ENCODE assay signal across 8 mouse cellular contexts in the genomic region with DNA sequence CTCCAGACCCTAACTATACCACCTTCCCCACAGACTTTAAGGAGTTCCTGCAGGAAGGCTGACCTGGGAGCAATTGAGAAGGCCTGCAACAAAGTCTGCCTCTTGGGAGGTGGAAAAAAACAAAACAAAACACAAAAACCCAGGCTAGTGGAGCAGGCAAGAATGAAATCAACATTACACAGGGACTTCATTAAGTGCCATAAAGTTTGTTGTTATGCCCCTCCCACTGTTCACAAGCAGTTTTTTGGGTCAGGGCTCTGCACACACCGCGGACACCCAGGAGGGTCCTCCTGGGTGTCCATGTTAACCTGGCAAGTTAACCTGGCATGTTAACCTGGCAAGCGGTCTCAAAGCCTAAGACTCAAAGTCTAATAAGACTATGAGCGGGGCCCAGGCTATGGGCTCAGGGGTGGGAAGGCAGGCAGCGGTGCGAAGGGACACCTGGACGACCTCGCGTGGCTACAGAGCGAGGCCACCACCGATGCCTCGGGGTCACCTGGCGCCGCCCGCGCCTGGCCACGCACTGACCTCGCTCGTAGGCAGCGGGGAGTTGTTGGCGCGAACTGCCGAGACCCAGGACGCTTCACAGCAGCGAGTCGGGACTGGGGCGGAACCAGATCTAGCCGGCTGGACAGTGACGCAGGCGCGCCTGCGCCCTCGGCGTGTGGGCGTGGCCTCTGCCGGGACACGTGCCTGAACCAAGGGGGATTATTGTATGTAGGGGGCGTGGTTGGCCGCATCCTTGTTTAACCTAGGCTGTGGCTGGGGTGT. TPM values are rescaled to one million over a fixed set of nuclear protein-coding genes. Genes with fewer than 3 reads are reported as not detected.
DNase-seq lines count a peak whose midpoint lies in the region; ATAC-seq and TF ChIP-seq lines count a peak whose summit lies in the region.

No protein-coding gene starts in this region.

- H3K9me3 ChIP-seq in embryonic facial prominence, embryonic 10.5 days = no peaks in the 10 kb centered on the region
- no peaks in the 10 kb centered on the region for H3K9me3 ChIP-seq in intestine, postnatal 0 days (ENCODE audit: control insufficient read depth)
- no peaks in the 10 kb centered on the region for H3K9me3 ChIP-seq in limb, embryonic 10.5 days (replicated peaks)
- H3K9me3 ChIP-seq in midbrain, embryonic 12.5 days = no peaks in the 10 kb centered on the region

- H3K4me1 ChIP-seq in embryonic facial prominence, embryonic 10.5 days = peaks cover 46% of the 10 kb centered on the region
- H3K4me1 ChIP-seq in intestine, postnatal 0 days (replicated peaks; ENCODE audit: control insufficient read depth, insufficient read depth, low read length) = 0 out of 2 replicates have a peak, but pooled peaks cover 5% of the 10 kb centered on the region
- peaks cover 34% of the 10 kb centered on the region for H3K4me1 ChIP-seq in limb, embryonic 10.5 days
- peaks cover 18% of the 10 kb centered on the region; the same call in 1 of the 2 replicates for H3K4me1 ChIP-seq in midbrain, embryonic 12.5 days

- TF ChIP-seq CTCF in intestine, postnatal 0 days (IDR thresholded peaks at IDR 0.05; ENCODE audit: low read depth) = peak; percentile 50

- peak; percentile 89 for ATAC-seq in granulocyte monocyte progenitor cell, adult 5-6 weeks (replicated peaks; ENCODE audit: poor library complexity, severe bottlenecking)
- peak; percentile 87 for ATAC-seq in intestine, postnatal 0 days
- peak; percentile 92 for ATAC-seq in midbrain, embryonic 12.5 days (ENCODE audit: low FRiP score, low read depth)

- no peaks in the 10 kb centered on the region for H3K27me3 ChIP-seq in embryonic facial prominence, embryonic 10.5 days (replicated peaks; ENCODE audit: low read depth, poor library complexity, severe bottlenecking)
- no peaks in the 10 kb centered on the region for H3K27me3 ChIP-seq in intestine, postnatal 0 days (replicated peaks; ENCODE audit: control insufficient read depth, insufficient read depth, low read length)
- H3K27me3 ChIP-seq in limb, embryonic 10.5 days (ENCODE audit: low read depth, poor library complexity, severe bottlenecking) = no peaks in the 10 kb centered on the region
- no peaks in the 10 kb centered on the region for H3K27me3 ChIP-seq in midbrain, embryonic 12.5 days

- H3K27ac ChIP-seq in embryonic facial prominence, embryonic 10.5 days (replicated peaks) = peak overlapping the region; percentile 95
- H3K27ac ChIP-seq in intestine, postnatal 0 days (ENCODE audit: low read depth, low read length) = peak overlapping the region; percentile 87
- H3K27ac ChIP-seq in limb, embryonic 10.5 days = peak overlapping the region; percentile 98
- peak overlapping the region; percentile 69; the same call in 1 of the 2 replicates for H3K27ac ChIP-seq in midbrain, embryonic 12.5 days (replicated peaks)

- DNase-seq in 3134 (ENCODE audit: extremely low read depth, insufficient read length, low spot score) = peak; percentile 97
- peak; percentile 95 for DNase-seq in adrenal gland, postnatal 14 days
- DNase-seq in embryonic facial prominence, embryonic 10.5 days (ENCODE audit: low spot score) = peak; percentile 96
- DNase-seq in limb, embryonic 10.5 days (ENCODE audit: low spot score) = peak; percentile 96
- DNase-seq in skeletal muscle tissue, adult 2 months (ENCODE audit: low read depth, low spot score) = peak; percentile 93

- peak overlapping the region; percentile 94 for H3K9ac ChIP-seq in intestine, postnatal 0 days (ENCODE audit: low read depth, low read length)
- H3K9ac ChIP-seq in midbrain, embryonic 12.5 days (replicated peaks) = peak overlapping the region; percentile 83

- peak overlapping the region; percentile 71 for H3K4me3 ChIP-seq in embryonic facial prominence, embryonic 10.5 days
- H3K4me3 ChIP-seq in intestine, postnatal 0 days (ENCODE audit: low read depth, low read length) = peak overlapping the region; percentile 66
- peak overlapping the region; percentile 77 for H3K4me3 ChIP-seq in limb, embryonic 10.5 days
- peak overlapping the region; percentile 66 for H3K4me3 ChIP-seq in midbrain, embryonic 12.5 days

- peak overlapping the region; percentile 83 for H3K4me2 ChIP-seq in intestine, postnatal 0 days (replicated peaks; ENCODE audit: low read depth)
- peak overlapping the region; percentile 87 for H3K4me2 ChIP-seq in midbrain, embryonic 12.5 days (replicated peaks)

- no peaks in the 10 kb centered on the region for H3K36me3 ChIP-seq in embryonic facial prominence, embryonic 10.5 days (replicated peaks)
- H3K36me3 ChIP-seq in intestine, postnatal 0 days (ENCODE audit: control insufficient read depth, insufficient read depth) = no peaks in the 10 kb centered on the region; the same call in 1 of the 2 replicates
- no peaks in the 10 kb centered on the region for H3K36me3 ChIP-seq in limb, embryonic 10.5 days
- no peaks in the 10 kb centered on the region for H3K36me3 ChIP-seq in midbrain, embryonic 12.5 days

- WGBS in embryonic facial prominence, embryonic 10.5 days = 2% methylated on average over 39 of the region's 39 CpGs
- under 1% methylated on average over 39 of the region's 39 CpGs for WGBS in intestine, postnatal 0 days
- 2% methylated on average over 39 of the region's 39 CpGs for WGBS in limb, embryonic 10.5 days
- WGBS in midbrain, embryonic 12.5 days = 2% methylated on average over 39 of the region's 39 CpGs

RNA-seq across cellular contexts. Expression of gene Gpr146, which starts 5.7 kb away (rescaled TPM):
- 12.1 and 14.8 TPM in 2 replicates for total RNA-seq in adrenal gland, postnatal 14 days (2021)
- polyA plus RNA-seq in embryonic facial prominence, embryonic 10.5 days (2016; fragmentation: Nextera tagmentation; extraction: Ambion mirVana) = 1.7 and 2.5 TPM in 2 replicates
- 5.0 and 7.3 TPM in 2 replicates for total RNA-seq in granulocyte monocyte progenitor cell, adult 5-6 weeks (2014; fragmentation: Nextera tagmentation)
- 4.0 and 5.4 TPM in 2 replicates for total RNA-seq in granulocyte monocyte progenitor cell, adult 5-6 weeks (2017)
- 2.5 and 2.6 TPM in 2 replicates for polyA plus RNA-seq in intestine, postnatal 0 days (2015; fragmentation: Nextera tagmentation; extraction: Ambion mirVana)
- 2.2 and 2.3 TPM in 2 replicates for polyA plus RNA-seq in limb, embryonic 10.5 days (2016; fragmentation: Nextera tagmentation; extraction: Ambion mirVana)
- 1.8 and 2.6 TPM in 2 replicates for polyA plus RNA-seq in midbrain, embryonic 12.5 days (2016; fragmentation: Nextera tagmentation; extraction: Ambion mirVana)

RNA-seq across cellular contexts. Expression of gene Cyp2w1, which starts 19.4 kb away (rescaled TPM):
- not detected in 2 replicates for total RNA-seq in adrenal gland, postnatal 14 days (2021)
- polyA plus RNA-seq in embryonic facial prominence, embryonic 10.5 days (2016; fragmentation: Nextera tagmentation; extraction: Ambion mirVana) = not detected in 2 replicates
- not detected in 2 replicates for total RNA-seq in granulocyte monocyte progenitor cell, adult 5-6 weeks (2014; fragmentation: Nextera tagmentation)
- total RNA-seq in granulocyte monocyte progenitor cell, adult 5-6 weeks (2017) = not detected in 2 replicates
- 15.8 and 18.1 TPM in 2 replicates for polyA plus RNA-seq in intestine, postnatal 0 days (2015; fragmentation: Nextera tagmentation; extraction: Ambion mirVana)
- not detected in 2 replicates for polyA plus RNA-seq in limb, embryonic 10.5 days (2016; fragmentation: Nextera tagmentation; extraction: Ambion mirVana)
- polyA plus RNA-seq in midbrain, embryonic 12.5 days (2016; fragmentation: Nextera tagmentation; extraction: Ambion mirVana) = 0.20 and 0.64 TPM in 2 replicates

RNA-seq across cellular contexts. Expression of gene Cox19, which starts 20.6 kb away (rescaled TPM):
- total RNA-seq in adrenal gland, postnatal 14 days (2021) = 68.3 and 74.0 TPM in 2 replicates
- polyA plus RNA-seq in embryonic facial prominence, embryonic 10.5 days (2016; fragmentation: Nextera tagmentation; extraction: Ambion mirVana) = 116 and 122 TPM in 2 replicates
- 29.2 and 60.1 TPM in 2 replicates for total RNA-seq in granulocyte monocyte progenitor cell, adult 5-6 weeks (2014; fragmentation: Nextera tagmentation)
- total RNA-seq in granulocyte monocyte progenitor cell, adult 5-6 weeks (2017) = 31.4 and 35.9 TPM in 2 replicates
- 181 and 184 TPM in 2 replicates for polyA plus RNA-seq in intestine, postnatal 0 days (2015; fragmentation: Nextera tagmentation; extraction: Ambion mirVana)
- 110 and 118 TPM in 2 replicates for polyA plus RNA-seq in limb, embryonic 10.5 days (2016; fragmentation: Nextera tagmentation; extraction: Ambion mirVana)
- 121 and 125 TPM in 2 replicates for polyA plus RNA-seq in midbrain, embryonic 12.5 days (2016; fragmentation: Nextera tagmentation; extraction: Ambion mirVana)

RNA-seq across cellular contexts. Expression of gene C130050O18Rik, which starts 33.3 kb away (rescaled TPM):
- 0.30 TPM in 2 replicates for total RNA-seq in adrenal gland, postnatal 14 days (2021)
- polyA plus RNA-seq in embryonic facial prominence, embryonic 10.5 days (2016; fragmentation: Nextera tagmentation; extraction: Ambion mirVana) = 0.16 and 0.26 TPM in 2 replicates
- total RNA-seq in granulocyte monocyte progenitor cell, adult 5-6 weeks (2014; fragmentation: Nextera tagmentation) = 0.53 and 5.8 TPM in 2 replicates
- total RNA-seq in granulocyte monocyte progenitor cell, adult 5-6 weeks (2017) = 1.4 and 3.6 TPM in 2 replicates
- polyA plus RNA-seq in intestine, postnatal 0 days (2015; fragmentation: Nextera tagmentation; extraction: Ambion mirVana) = 0.76 and 1.4 TPM in 2 replicates
- 0.16 and 0.56 TPM in 2 replicates for polyA plus RNA-seq in limb, embryonic 10.5 days (2016; fragmentation: Nextera tagmentation; extraction: Ambion mirVana)
- 0.22 and 0.36 TPM in 2 replicates for polyA plus RNA-seq in midbrain, embryonic 12.5 days (2016; fragmentation: Nextera tagmentation; extraction: Ambion mirVana)

RNA-seq across cellular contexts. Expression of gene Adap1, which starts 46.4 kb away (rescaled TPM):
- total RNA-seq in adrenal gland, postnatal 14 days (2021) = 4.5 and 6.8 TPM in 2 replicates
- polyA plus RNA-seq in embryonic facial prominence, embryonic 10.5 days (2016; fragmentation: Nextera tagmentation; extraction: Ambion mirVana) = 0.51 and 0.54 TPM in 2 replicates
- total RNA-seq in granulocyte monocyte progenitor cell, adult 5-6 weeks (2014; fragmentation: Nextera tagmentation) = 46.5 and 63.5 TPM in 2 replicates
- 39.4 and 53.9 TPM in 2 replicates for total RNA-seq in granulocyte monocyte progenitor cell, adult 5-6 weeks (2017)
- 33.4 and 33.8 TPM in 2 replicates for polyA plus RNA-seq in intestine, postnatal 0 days (2015; fragmentation: Nextera tagmentation; extraction: Ambion mirVana)
- 0.26 and 0.46 TPM in 2 replicates for polyA plus RNA-seq in limb, embryonic 10.5 days (2016; fragmentation: Nextera tagmentation; extraction: Ambion mirVana)
- 4.5 and 4.7 TPM in 2 replicates for polyA plus RNA-seq in midbrain, embryonic 12.5 days (2016; fragmentation: Nextera tagmentation; extraction: Ambion mirVana)

Comparison
In these comparisons a context has a peak if more than half of its experiments do, and no peak if none do; other contexts are left out.
1. Peak in every context shown above with its lines: DNase-seq, ATAC-seq, H3K4me3 ChIP-seq and H3K27ac ChIP-seq.
2. RNA of gene Cyp2w1, which starts 19.4 kb away (polyA plus RNA-seq): 15.8 to 18.1 TPM in intestine, postnatal 0 days; 0.20 to 0.64 TPM in midbrain, embryonic 12.5 days, not detected in limb, embryonic 10.5 days and not detected in embryonic facial prominence, embryonic 10.5 days; every median in the first group is over 10 times any median in the second.